Mouse (Mus musculus) testis, adult 2 months (tissue): ENCODE data around the gene Kpna7.

Experiments used
- CTCF ChIP-seq: fragments of 200-500 bp; IDR thresholded peaks from 2 replicates; pipeline ENCODE4 v1.5.1; 2012; ENCODE audit warnings: low read depth, mild to moderate bottlenecking, inconsistent platforms, low read length, moderate library complexity; ENCODE audit not compliant: control insufficient read depth, insufficient read depth, insufficient replicate concordance
- POLR2A ChIP-seq: fragments of 200-500 bp; IDR thresholded peaks from 2 replicates; pipeline ENCODE4 v1.6.1; 2012; ENCODE audit warnings: low read depth, mild to moderate bottlenecking, inconsistent platforms, low read length, moderate library complexity; ENCODE audit not compliant: control insufficient read depth

DNA sequence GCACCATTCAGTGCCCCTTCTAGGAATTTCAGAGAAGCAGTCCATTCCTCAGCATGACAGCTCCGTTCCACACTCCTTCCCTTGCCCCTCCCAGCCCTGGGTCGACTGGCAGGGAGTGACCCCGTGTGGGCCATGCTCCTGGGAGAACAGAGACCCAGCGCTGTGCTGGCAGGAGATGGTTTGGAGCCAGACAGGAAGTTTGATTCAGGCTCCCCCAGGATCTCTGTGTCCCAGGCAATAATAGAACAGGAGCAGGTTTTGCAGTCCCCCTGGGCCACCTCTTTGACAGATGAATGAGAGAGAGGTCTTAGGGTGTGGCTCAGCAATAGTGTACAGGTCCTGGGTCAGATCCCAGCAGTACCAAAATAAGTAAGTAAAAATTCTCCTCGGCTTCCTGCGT is 34.2 kb upstream of the Kpna7 start:
- TF ChIP-seq CTCF (no peak), POLR2A (no peak)
